Mouse (Mus musculus) c-Kit-negative CD71-positive TER-119-positive erythroid progenitor cells, embryonic 14.5 days (primary cell): Measurements from ENCODE around the gene Hist2h2ac.
A peak's percentile ranks its signal among the peaks of the same experiment; 100 is the strongest.
"Not testable (repeated sequence)": the region's sequence is repeated elsewhere in the genome, so short reads cannot be mapped to it uniquely, and the experiment has no call there.

ENCODE experiments used
- DNase-seq: peaks from one replicate; pipeline ENCODE4 v3.0.0-alpha.2; 2013; ENCODE audit warnings: low read depth, low spot score

Gene Hist2h2ac

GRCm38 (mm10) chr3:96181510-96182381, 38.9 kb downstream of the Hist2h2ac start:
- DNase-seq: no peak

GRCm38 (mm10) chr3:96180727-96181477, 39.8 kb downstream of the Hist2h2ac start, which contains the start of gene Sv2a:
Gene Sv2a, plus strand, starts transcription at chr3:96181151.
- DNase-seq: no peak

- no peak for DNase-seq
These were observed 41.1 kb downstream of the Hist2h2ac start for GRCm38 (mm10) chr3:96179531-96179930.

- DNase-seq: no peak
These were observed 41.8 kb downstream of the Hist2h2ac start for GRCm38 (mm10) chr3:96178902-96179301.

- DNase-seq: no peak
These were observed 42.3 kb downstream of the Hist2h2ac start for GRCm38 (mm10) chr3:96178427-96178826.

GRCm38 (mm10) chr3:96175251-96175650, 45.4 kb downstream of the Hist2h2ac start:
- no peak for DNase-seq

- not testable (repeated sequence) for DNase-seq
These were observed 46.6 kb downstream of the Hist2h2ac start for GRCm38 (mm10) chr3:96174042-96174441.

GRCm38 (mm10) chr3:96173185-96173584, 47.5 kb downstream of the Hist2h2ac start:
- DNase-seq: no peak

- peak; percentile 78 for DNase-seq
These were observed 48.2 kb downstream of the Hist2h2ac start, which contains the start of gene Sf3b4 for GRCm38 (mm10) chr3:96172197-96173178. Gene Sf3b4, plus strand, starts transcription at chr3:96172332.

GRCm38 (mm10) chr3:96171583-96172196, 49.0 kb downstream of the Hist2h2ac start:
- DNase-seq: peak; percentile 28

GRCm38 (mm10) chr3:96170976-96171545, 49.6 kb downstream of the Hist2h2ac start:
- no peak for DNase-seq
